Comparison of ENCODE assay signal across 8 mouse cellular contexts in the genomic region with DNA sequence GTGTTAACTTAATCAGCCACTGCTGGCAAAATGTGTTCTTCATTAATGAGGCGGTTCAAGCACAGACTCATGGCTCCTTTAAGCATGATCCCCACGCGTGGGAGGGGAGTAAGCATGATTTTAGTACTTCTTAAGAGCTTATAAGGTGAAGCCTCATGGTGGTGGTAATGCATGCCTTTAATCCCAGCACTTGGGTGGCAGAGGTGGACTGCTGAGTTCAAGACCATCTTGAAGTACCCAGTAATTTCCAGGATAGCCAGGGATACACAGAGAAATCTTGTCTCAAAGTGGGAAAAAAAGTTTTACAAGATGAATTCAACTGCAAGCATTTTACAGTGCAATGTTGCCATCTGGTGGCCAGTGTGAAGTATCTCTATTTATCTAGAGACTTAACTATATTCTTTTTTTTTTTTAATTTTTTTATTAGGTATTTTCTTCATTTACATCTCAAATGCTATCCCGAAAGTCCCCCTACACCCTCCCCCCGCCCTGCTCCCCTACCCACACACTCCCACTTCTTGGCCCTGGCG.
DNase-seq lines count a peak whose midpoint lies in the region; ATAC-seq and TF ChIP-seq lines count a peak whose summit lies in the region.

No protein-coding gene starts in this region.

- TF ChIP-seq EP300 in heart, postnatal 0 days (IDR thresholded peaks at IDR 0.05; ENCODE audit: low read depth) = no peak

- peak; percentile 59 for TF ChIP-seq CTCF in heart, postnatal 0 days (IDR thresholded peaks at IDR 0.05; ENCODE audit: low read depth)

- H3K4me3 ChIP-seq in heart, postnatal 0 days (ENCODE audit: low read depth, low read length) = no peak overlapping the region
- no peak overlapping the region for H3K4me3 ChIP-seq in heart, embryonic 12.5 days
- H3K4me3 ChIP-seq in forebrain, embryonic 10.5 days = no peak overlapping the region

- no peaks in the 10 kb centered on the region for H3K27me3 ChIP-seq in heart, postnatal 0 days (ENCODE audit: control insufficient read depth, insufficient read depth, low read length)
- no peaks in the 10 kb centered on the region for H3K27me3 ChIP-seq in heart, embryonic 12.5 days (replicated peaks)
- no peaks in the 10 kb centered on the region for H3K27me3 ChIP-seq in forebrain, embryonic 10.5 days (ENCODE audit: poor library complexity, severe bottlenecking)

- no peak for ATAC-seq in heart, postnatal 0 days (ENCODE audit: insufficient read depth, low read depth)
- ATAC-seq in heart, embryonic 12.5 days (ENCODE audit: insufficient number of reproducible peaks, low FRiP score) = no peak

- H3K9me3 ChIP-seq in heart, postnatal 0 days (replicated peaks; ENCODE audit: control insufficient read depth, low read length) = no peaks in the 10 kb centered on the region
- H3K9me3 ChIP-seq in heart, embryonic 12.5 days (replicated peaks) = no peaks in the 10 kb centered on the region
- no peaks in the 10 kb centered on the region for H3K9me3 ChIP-seq in forebrain, embryonic 10.5 days

- H3K9ac ChIP-seq in heart, postnatal 0 days (replicated peaks; ENCODE audit: low read depth, low read length) = no peak overlapping the region
- no peak overlapping the region for H3K9ac ChIP-seq in heart, embryonic 12.5 days

- H3K4me2 ChIP-seq in heart, postnatal 0 days (ENCODE audit: low read depth, low read length) = no peak overlapping the region
- H3K4me2 ChIP-seq in heart, embryonic 12.5 days = no peak overlapping the region

- 42% methylated on average over 6 of the region's 6 CpGs for WGBS in heart, postnatal 0 days
- 48% methylated on average over 6 of the region's 6 CpGs for WGBS in heart, embryonic 12.5 days
- WGBS in forebrain, embryonic 10.5 days = 45% methylated on average over 6 of the region's 6 CpGs

- H3K4me1 ChIP-seq in heart, postnatal 0 days (ENCODE audit: control insufficient read depth, insufficient read depth) = peaks cover 4% of the 10 kb centered on the region; the same call in 1 of the 2 replicates
- peaks cover 28% of the 10 kb centered on the region for H3K4me1 ChIP-seq in heart, embryonic 12.5 days (replicated peaks)
- H3K4me1 ChIP-seq in forebrain, embryonic 10.5 days = peaks cover 5% of the 10 kb centered on the region; the same call in 1 of the 2 replicates

- H3K36me3 ChIP-seq in heart, postnatal 0 days (replicated peaks; ENCODE audit: control insufficient read depth, insufficient read depth, low read length) = no peaks in the 10 kb centered on the region
- no peaks in the 10 kb centered on the region for H3K36me3 ChIP-seq in heart, embryonic 12.5 days
- H3K36me3 ChIP-seq in forebrain, embryonic 10.5 days (replicated peaks) = no peaks in the 10 kb centered on the region

- peak; percentile 82 for DNase-seq in heart, postnatal 0 days (ENCODE audit: low spot score)
- peak; percentile 64 for DNase-seq in urinary bladder, postnatal 25 days (ENCODE audit: low spot score)
- no peak for DNase-seq in urinary bladder, postnatal 10 days (ENCODE audit: low spot score)
- DNase-seq in forebrain, embryonic 10.5 days (ENCODE audit: extremely low spot score, low spot score) = peak; percentile 40
- peak; percentile 74 to 79 for DNase-seq in kidney, postnatal 4 days
- DNase-seq in retina, postnatal 1 day = peak; percentile 82
- DNase-seq in frontal cortex, postnatal 14 days (ENCODE audit: low spot score in 2 of 2) = no peak

- no peak overlapping the region for H3K27ac ChIP-seq in heart, postnatal 0 days (ENCODE audit: low read depth)
- H3K27ac ChIP-seq in heart, embryonic 12.5 days (ENCODE audit: poor library complexity, severe bottlenecking) = no peak overlapping the region
- no peak overlapping the region for H3K27ac ChIP-seq in forebrain, embryonic 10.5 days

Comparison
In these comparisons a context has a peak if more than half of its experiments do, and no peak if none do; other contexts are left out.
1. DNase-seq: peak in heart, postnatal 0 days (single experiment), urinary bladder, postnatal 25 days (single experiment), forebrain, embryonic 10.5 days (single experiment), kidney, postnatal 4 days (2 of 2) and retina, postnatal 1 day (single experiment); none in urinary bladder, postnatal 10 days (single experiment) and frontal cortex, postnatal 14 days (0 of 2).